Mouse (Mus musculus): ENCODE results near the gene Epha6.

Epha6 gene

DNA sequence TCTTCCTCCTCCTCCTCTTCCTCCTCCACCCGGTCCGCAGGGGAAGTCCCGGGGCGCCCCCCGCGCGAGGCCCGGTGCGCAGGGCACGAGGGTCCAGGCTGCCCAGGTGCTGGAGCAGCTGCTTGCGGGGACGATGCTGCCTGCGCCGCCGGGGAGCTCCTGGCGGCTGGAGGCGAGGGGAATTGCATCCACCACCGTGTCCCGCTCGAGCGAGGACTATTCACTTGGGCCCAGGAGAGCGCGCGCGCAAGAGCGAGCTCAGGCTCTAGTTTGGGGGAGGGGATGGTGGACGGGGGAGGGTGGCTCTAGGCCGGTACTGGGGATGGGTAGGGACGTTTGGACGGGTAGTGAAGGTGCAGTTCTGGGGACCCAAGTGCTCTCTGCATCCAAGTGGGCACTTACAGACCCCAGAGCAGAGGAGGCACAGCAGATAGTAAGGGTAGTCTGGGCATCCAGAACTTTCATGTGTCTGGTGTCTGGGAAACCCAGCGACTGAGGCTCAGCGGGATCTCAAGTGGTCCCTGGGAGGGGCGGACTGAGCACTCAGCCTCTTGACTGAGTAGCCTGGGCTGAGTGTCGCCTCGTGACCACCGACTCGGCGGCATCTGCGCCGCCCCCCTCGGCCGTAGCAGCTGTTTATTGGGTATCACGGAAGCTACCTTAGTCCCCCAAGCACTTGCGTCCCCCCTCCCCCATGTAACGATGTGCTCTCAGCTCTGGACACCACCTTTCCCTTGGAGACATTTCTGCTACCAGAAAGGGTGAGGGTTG is at the start of gene Epha6:
Epha6 (minus strand) TSS at position 471 of the 771 bp plus-strand sequence.
- DNase-seq, result peak; percentile 5

DNA sequence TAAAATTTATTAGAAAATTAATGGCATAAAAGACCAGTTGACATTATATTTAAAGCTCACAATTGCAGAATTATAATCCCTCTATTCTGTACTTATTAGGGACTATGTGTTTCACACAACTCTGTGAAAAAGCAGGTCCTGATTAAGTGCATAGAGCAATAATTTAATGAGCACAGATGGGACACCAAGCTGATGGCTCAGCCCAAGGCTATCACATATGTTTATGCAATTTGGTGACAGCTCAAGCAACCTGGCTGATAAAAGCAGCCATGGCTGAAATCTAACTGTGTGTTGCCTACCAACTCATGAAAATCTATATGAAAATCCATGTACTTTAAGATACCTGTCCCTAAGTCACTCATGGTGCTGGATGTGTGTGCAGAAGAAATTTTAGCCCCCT is 46.4 kb upstream of the Epha6 start:
- DNase-seq, result no peak

DNA sequence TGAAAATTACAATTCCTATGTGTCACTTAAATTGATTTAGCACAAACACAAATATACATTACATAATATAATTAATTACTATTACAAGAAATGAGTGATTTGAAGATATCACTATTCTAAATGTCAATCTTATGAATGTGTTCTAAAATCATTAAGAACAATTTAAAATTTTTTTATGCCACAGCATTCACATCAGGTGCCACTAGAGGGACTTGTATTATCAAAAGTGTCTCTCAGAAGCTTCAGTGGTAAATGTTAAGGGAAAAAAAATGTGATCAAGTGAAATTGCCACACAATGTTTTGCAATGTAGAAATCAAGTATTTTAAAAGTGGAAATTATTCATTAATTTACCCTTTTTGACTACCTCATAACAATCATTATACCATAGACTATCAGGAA is 22.8 kb upstream of the Epha6 start:
- DNase-seq, result no peak

DNA sequence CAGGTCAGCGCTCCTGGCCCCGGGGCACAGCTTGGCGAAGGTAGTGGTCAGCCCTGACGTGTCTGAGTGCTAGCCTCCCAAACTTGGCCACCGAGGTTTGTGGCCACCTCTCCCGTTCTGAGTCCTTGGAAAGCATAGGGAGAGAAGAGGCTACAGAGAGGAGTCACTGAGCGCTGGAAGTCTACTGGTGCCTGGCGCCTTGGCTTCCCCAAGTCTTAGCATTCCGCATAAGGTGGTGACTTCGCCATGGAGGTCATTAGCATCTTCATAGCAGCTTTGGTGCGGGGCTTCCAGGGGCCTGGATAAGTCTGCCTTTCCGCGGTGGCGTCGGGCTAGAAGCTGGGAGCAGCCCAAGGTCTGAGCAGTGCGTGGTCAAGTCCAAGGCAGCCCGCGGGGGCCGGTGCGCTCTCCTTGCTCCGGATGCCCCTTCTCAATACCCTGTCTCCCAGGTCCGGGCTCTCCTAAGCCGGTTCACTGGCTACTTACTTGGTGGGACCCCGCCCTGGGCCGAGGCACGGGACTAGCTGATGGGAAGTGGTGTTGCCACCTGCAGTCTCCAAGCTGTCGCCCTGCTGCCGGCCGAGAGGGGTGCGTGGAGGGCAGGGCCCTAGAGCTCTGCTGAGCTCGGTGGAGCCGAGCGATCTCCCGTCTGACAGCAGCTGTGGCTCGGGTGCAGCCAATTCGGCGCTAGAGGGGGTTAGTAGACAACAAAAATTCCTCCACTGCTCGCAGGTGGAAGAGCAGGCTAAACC is 677 bp upstream of the Epha6 start:
- peak; percentile 33 for DNase-seq

DNA sequence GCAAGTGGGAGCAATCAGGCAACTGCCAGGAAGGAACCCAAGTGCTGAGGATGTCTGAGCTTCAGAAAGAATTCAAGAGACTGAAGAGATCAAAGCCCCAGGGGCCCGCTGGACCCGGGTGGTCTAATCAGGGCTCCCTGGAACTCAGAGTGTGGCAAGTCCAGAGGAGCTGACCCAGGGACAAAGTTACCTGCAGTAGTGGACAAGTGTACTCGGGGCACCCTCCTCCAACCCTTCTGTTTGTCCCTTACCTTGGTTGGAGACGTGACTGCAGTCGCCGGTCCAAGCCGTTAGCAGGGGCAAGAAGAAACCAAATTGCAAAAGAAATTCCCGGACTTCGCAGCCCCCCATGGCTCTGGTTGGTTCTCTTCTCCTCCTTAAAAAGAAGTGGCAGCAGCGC is 718 bp downstream of the Epha6 start:
- no peak for DNase-seq

DNA sequence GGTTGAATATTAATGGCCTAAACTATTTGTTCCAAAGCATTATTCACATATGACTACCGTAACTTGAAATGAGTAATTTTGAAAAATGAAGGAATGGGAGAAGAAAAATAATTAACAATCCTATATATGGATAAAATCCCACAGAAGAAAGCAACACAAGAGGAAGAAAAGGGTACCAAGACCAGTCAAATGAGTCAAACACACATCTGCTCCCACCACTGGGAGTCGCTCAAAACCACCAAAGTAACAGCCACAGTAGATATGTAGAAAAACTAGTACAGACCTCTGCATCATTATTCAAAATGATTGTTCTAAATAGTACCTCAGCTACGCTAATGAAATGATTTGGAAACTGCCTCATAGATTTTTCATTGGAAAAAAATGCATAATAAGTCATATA is 20.0 kb downstream of the Epha6 start:
- no peak for DNase-seq

DNA sequence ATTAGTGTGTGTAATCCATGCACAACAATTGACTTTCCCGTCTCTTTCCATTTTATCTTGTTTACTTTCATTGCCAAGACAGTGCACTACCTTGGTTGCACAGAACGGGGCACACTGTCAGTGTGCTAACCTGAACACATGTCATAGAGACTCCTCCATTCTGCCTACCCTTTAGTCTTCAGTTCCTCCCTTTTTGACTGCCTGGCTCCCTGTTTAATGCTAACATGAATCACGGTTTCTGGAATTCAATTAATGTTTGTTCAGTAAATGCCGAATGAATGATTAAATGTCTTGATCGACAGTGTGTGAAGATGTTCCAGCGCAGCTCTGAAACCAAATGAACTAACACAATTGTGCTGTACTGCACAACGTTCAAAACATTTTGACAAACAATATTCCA is 20.6 kb downstream of the Epha6 start:
- DNase-seq, result no peak

DNA sequence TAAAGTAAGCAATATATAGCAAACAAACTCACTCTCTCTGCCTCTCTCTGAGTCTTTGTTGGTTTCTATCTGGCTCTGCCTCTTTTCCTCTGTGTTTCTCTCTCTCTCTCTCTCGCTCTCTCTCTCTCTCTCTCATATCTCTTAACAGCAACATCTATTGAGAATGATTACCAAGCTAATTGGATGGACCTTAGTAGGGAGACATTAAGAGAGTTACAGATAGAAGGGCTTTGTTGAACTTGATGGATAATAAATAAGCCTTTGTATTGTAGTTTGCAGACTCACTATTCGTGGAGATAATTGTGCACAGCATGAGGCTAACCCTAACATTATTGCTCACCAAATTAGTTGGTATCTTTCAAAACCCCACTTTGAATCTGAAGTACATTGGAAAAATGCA is 34.8 kb downstream of the Epha6 start:
- DNase-seq, result no peak

DNA sequence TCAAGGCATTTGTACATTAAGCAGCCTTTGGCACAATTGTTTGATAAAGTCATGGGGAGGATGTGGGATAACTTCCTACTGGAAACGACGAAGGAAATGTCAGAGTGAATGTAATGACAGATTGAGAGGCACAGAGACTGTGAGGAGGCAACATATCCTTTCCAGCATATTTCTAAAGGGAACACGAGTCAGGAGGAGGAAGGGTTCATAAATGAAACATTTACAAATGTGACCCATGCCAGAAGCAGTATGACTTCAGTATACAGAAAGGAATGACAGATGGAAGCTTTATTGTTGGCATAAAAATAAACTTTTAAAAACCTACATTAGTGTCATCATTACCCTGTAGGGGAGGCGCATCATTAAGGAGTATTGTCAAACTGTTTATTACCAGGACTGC is 60.9 kb downstream of the Epha6 start:
- DNase-seq, result no peak

DNA sequence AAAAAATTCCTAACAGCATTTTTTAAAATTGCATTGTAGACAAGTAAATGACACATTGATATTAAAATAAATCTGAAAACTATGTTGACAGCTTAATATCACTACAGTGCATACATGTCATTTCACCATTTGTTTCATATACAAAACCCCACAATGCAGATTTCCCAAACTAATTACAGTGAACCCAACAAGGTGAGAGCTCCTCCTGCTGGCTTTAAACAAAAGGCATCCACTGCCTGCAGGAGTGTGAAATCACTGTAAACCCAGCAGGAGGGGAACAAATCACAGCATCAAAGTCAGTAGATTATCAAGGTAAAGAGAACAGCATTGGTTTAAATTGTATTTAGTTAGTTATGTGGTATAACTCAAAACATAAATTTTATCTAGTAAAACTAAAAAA is 67.1 kb downstream of the Epha6 start:
- DNase-seq, result no peak

DNA sequence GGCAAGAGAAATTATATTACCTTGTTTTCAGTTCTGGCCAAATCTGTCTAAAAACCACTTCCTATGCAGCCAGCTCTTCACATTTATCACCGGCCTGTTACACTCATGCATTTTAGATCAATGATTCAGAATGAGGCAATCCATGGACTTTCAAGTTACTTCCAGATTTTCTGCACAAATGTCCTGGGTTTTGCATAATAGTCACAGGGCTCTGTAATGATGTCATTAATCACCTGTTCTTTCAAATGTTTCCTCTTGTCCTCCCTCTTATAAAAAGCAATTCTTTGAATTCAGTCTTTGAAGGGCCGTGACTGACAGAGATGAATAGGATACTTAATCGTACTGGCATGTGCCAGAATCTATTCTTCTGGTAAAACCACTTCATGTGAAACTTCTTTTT is 95.6 kb downstream of the Epha6 start:
- no peak for DNase-seq

DNA sequence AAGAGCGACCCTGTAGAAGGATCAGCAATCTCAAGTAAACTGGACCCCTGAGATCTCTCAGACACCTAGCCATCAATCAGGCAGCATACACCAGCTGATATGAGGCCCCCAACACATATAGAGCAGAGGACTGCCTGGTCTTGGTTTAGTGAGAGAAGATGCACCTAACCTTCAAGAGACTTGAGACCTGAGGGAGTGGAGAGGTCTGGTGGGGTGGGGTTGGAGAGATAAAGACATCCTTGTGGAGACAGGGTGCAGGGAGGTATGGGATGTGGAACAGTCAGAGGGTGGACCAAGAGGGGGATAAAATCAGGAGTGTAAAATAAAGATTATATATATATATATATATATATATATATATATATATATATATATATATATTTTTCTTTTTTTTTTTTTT is 105.8 kb downstream of the Epha6 start:
- no peak for DNase-seq

DNA sequence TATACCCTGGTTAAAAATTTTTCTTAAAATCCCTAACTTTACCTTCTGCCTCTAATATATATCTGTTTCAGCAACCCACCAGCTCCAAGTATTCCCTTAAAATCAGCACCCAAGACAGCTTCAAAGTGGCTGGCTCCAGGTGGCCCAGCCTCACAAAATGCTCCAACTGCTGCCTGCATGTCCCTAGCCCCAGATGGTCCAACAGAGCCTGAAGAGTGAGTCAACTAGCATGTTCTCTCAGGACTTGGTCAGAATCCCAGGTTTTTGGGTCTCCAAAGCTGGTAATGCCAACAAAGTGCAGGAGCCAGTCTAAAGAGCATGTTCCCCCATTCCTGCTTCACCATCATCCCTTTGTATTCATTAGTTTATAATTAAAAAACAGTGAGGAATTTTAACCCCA is 129.6 kb downstream of the Epha6 start:
- peak; percentile 7 for DNase-seq

DNA sequence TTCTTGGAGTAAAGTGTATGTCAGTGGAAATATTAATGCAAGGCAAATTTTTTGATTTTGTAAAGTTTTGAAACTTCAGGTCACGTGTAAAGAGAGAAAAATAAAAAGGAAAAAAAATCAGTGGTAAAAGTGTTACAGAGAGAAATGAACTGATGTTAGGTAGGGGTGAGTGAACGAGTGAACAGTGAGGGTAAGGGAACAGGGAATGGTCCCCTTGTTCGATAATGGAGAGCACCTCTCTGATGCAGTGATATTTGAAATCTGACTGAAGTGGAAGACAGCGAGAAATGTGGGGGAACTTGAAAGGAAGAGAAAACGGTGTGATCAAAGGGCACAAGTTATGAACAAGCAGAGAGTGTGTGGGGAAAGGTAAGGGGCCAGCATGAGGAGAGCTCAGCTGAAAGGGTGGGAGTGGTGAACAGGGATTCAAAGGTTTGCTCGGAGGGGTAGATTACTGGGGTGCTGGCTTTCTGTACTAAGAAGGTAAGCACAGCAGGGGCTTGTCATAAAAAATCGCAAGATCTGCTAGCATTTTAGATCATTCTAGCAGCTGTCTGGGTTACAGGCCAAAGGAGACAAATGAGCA is 137.0 kb downstream of the Epha6 start:
- no peak for DNase-seq

DNA sequence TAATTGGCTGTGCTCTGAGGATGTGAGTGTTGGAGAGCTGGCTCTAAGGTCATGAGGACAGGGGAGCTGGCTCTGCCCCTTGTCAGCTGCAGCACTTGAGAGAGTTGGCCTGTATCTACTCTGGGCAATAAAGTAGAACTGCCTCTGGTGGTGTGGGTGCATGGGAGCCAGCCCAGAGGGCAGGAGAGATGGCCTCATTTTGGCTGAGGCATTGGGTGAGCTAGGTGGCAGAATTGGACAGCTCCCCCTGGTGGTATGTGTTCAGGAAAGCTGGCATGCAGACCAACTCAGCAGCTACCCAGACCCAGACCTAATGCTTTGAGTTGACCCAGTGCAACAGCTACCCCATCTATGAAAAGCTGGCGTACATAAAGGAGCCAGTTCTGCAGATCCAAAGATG is 170.0 kb downstream of the Epha6 start:
- DNase-seq, result no peak

DNA sequence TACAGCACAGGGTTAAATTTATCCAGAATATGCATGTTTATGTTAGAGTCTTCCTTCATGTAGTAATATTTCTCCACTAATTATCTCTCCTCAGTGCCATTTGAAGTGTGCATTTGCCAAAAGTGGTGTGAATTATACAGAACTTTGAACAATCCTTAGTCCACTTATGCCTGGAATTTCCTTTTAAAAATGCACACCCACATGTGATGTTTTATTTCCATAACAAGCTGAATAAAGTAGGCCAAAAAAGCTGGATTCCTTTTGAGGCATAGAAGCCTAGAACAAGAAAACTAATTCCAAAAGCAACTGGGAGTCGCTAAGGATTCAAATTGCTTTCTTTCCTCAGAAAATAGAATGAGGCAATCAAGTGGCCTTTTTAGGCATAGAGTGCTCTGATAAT is 171.1 kb downstream of the Epha6 start:
- DNase-seq, result no peak

DNA sequence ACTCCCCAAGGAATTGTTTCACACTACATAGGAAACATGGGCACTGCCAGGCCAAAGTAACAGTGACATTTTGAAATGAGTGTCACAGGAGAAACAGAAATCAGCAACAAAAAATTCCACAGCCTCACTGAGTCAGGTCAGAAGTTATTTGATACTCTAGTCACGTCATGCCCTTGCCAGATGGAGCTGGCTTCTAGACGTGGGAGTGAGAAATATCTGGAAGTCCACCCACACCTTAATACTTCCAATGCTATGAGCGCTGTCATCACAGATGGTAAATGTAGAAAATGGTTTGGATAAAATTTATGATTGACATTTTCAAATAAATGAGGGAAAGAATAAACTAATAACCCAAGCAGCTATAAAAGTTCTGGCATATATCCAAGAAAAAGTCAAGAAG is 210.0 kb downstream of the Epha6 start:
- no peak for DNase-seq

DNA sequence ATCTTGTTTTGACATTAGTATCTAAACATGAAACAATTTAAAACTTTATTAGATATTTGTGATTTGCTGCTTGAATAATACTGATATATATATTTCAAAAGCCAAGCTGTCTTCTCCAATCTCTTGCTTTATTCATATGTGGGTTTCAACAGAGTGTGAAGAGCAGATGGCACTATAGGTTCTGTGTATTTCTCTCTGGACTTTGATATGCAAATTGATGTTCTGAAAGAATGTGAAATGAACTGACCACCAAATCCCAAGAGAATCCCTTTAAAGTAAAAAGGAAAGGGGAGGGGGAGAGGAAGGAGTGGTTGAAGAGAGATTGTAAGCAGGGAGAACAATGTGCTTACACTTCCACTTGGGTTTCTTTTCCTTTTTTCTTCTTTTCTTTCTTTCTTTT is 212.4 kb downstream of the Epha6 start:
- no peak for DNase-seq

DNA sequence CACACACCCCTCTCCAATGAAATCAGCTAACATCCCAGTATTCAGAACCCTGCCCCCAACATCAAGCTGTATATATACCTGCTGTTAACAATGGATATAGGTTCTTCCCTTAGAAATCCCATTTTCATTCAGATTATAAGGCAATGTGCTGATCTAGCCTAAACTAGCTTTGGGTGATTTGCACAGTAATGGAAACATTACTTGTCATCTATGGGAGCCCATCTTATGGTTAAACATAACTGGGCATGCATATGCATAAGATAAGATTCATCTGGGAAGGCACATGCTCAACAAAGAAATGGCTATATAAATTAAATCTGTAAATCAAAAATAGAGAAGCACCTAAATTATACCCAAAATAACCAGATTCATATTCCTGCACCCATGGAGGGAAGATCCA is 230.2 kb downstream of the Epha6 start:
- no peak for DNase-seq

DNA sequence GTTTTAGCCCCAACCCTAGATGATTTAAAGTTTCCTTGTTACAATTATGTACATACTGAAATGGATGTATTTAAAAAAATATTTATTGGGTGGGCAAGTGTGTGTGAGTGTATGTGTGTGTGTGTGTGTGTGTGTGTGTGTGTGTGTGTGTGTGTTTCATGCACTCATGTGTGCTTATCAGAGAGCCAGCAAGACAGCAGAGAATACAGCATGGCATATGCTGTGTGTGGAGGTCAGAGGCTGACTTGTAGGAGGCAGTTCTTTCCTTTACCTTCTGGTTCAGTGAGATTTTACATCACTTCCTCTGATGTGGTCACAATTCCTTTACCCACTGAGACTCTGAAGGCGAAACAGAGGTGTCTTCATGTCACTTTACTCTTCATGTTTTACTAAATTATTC is 321.4 kb downstream of the Epha6 start:
- DNase-seq, result no peak

DNA sequence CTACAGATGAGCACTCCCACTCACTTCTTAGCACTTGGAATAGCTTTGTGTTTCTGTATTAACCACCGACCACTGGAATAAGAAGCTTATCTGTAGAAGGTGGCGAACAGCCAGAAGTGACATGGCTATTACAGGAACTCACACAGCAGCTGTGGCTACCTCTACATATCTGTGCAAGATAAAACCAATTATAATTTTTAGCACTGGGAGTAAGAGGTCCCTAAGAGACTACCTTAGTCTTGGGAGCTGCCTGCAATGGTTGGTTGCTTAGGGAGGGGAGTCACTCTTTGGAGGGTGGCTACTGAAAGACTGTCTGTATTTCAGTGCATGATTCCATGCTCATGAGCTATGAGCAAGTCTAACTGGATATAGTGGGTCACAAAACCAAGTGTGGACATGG is 331.2 kb downstream of the Epha6 start:
- no peak for DNase-seq

DNA sequence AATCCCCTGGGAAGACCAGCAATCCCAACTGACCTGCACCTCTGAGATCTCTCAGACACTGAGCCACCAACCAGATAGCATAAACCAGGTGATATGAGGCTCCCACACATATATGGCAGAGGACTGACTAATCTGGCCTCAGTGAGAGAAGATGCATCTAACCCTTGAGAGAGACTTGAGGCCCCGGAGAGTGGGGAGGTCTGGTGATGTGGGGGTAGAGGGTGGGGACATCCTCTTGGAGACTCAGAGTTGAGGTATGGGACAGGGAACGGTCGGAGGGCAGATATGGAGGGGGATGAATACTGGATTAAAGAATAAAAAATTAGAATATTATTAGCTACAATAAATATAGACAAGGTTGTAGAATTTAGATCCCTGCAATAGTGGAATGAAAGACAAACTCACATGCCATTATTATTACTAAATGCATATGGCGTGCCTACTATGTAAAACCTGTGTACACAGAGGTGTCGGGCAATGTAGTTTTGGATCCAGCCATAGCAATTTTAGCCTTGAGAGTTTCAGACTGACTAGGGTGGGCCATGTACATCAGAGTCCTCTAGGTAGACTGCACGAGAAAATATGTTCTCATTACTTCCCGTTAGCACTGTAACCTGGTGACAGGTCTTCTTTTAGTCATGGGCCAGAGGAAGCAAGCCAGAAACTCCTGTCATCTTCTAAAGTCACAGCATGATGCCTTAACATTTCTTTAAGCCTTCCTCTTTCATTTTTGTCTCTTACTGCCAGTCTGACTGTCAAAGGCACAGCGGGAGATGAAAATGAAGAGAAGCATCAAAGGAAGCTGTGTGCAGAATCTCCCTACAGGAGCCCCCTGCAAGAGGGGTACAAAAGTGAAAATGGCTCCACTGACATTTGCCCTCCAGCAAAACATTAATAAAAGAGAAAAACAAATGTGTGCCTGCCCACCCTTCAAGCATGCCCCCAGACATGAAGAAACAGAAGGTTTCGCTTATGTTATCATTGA is 338.7 kb downstream of the Epha6 start:
- no peak for DNase-seq
